Mouse (Mus musculus) MEL (cell line): ENCODE results near the gene Tcf7l2. TPM values are rescaled to one million over a fixed set of nuclear protein-coding genes. Genes with fewer than 3 reads are reported as not detected.

ENCODE experiments used
- DNase-seq: peaks from one replicate; pipeline ENCODE4 v3.0.0; 2011; ENCODE audit warnings: low read depth, low spot score
- H3K27ac ChIP-seq: 2 replicates; pipeline ENCODE4 v1.5.1; 2012; ENCODE audit warnings: low read depth, mild to moderate bottlenecking, control low read depth, low read length, moderate library complexity; ENCODE audit not compliant: control insufficient read depth
- H3K27me3 ChIP-seq, 2 experiments: fragments of 150-350 bp in 1 of 2; sonication (generic) in 1 of 2; 2 replicates each; pipeline ENCODE4 v1.6.1; 2012; ENCODE audit warnings: low read length in 2 of 2, mild to moderate bottlenecking in 2 of 2, improper control_type of control experiment in 1 of 2, moderate library complexity in 1 of 2; ENCODE audit not compliant: insufficient read depth in 2 of 2, control insufficient read depth in 1 of 2
- H3K36me3 ChIP-seq, 2 experiments: 2 replicates each; pipeline ENCODE4 v1.6.1; 2012 to 2014; ENCODE audit warnings: low read length in 2 of 2, improper control_type of control experiment in 1 of 2, inconsistent platforms in 1 of 2, mild to moderate bottlenecking in 1 of 2; ENCODE audit not compliant: insufficient read depth in 2 of 2, control insufficient read depth in 1 of 2
- H3K4me1 ChIP-seq, 2 experiments: fragments of 150-350 bp in 1 of 2; sonication (generic) in 1 of 2; 2 replicates each; pipeline ENCODE4 v1.6.1; 2012; ENCODE audit warnings: low read length in 2 of 2, improper control_type of control experiment in 1 of 2, mild to moderate bottlenecking in 1 of 2; ENCODE audit not compliant: insufficient read depth in 2 of 2, control insufficient read depth in 1 of 2
- H3K4me3 ChIP-seq, 2 experiments: fragments of 150-350 bp in 1 of 2; sonication (generic) in 1 of 2; 2 replicates each; pipeline ENCODE4 v1.5.1; 2012; ENCODE audit warnings: low read depth in 2 of 2, low read length in 2 of 2, mild to moderate bottlenecking in 2 of 2, moderate library complexity in 2 of 2, control low read depth in 1 of 2, improper control_type of control experiment in 1 of 2; ENCODE audit not compliant: control insufficient read depth in 1 of 2, insufficient read depth in 1 of 2
- H3K79me2 ChIP-seq: 2 replicates; pipeline ENCODE4 v1.6.1; 2012; ENCODE audit warnings: mild to moderate bottlenecking, low read length, moderate library complexity; ENCODE audit not compliant: control insufficient read depth, poor library complexity, insufficient read depth
- H3K9ac ChIP-seq: 2 replicates; pipeline ENCODE4 v1.6.1; 2012; ENCODE audit warnings: low read depth, mild to moderate bottlenecking, control low read depth, low read length, moderate library complexity; ENCODE audit not compliant: control insufficient read depth, poor library complexity, severe bottlenecking
- H3K9me3 ChIP-seq: fragments of 150-350 bp; sonication (generic); replicated peaks from 2 replicates; pipeline ENCODE4 v1.6.1; 2012; ENCODE audit warnings: mild to moderate bottlenecking, low read length, improper control_type of control experiment, moderate library complexity; ENCODE audit not compliant: insufficient read depth
- BHLHE40 ChIP-seq: IDR thresholded peaks from 2 replicates; pipeline ENCODE4 v1.6.1; 2012; ENCODE audit warnings: low read depth, mild to moderate bottlenecking, inconsistent platforms, low read length, improper control_type of control experiment, borderline replicate concordance
- CHD1 ChIP-seq: IDR thresholded peaks from 2 replicates; pipeline ENCODE4 v1.6.1; 2012; ENCODE audit warnings: low read depth, mild to moderate bottlenecking, inconsistent platforms, low read length, improper control_type of control experiment
- CHD2 ChIP-seq: IDR thresholded peaks from 2 replicates; pipeline ENCODE4 v1.6.1; 2011; ENCODE audit warnings: low read length, improper control_type of control experiment
- CTCF ChIP-seq, 3 experiments: IDR thresholded peaks in 2 of 3; conservative IDR thresholded peaks in 1 of 3; 2 replicates each; pipeline ENCODE4 v1.5.1; 2011 to 2012; ENCODE audit warnings: low read length in 3 of 3, low read depth in 2 of 3, mild to moderate bottlenecking in 2 of 3, improper control_type of control experiment in 1 of 3, inconsistent platforms in 1 of 3, mixed read lengths in 1 of 3, moderate library complexity in 1 of 3; ENCODE audit not compliant: control insufficient read depth in 1 of 3, insufficient read depth in 1 of 3, poor library complexity in 1 of 3, severe bottlenecking in 1 of 3
- ELF1 ChIP-seq: IDR thresholded peaks from 2 replicates; pipeline ENCODE4 v1.6.1; 2014; ENCODE audit warnings: low read depth, mild to moderate bottlenecking, inconsistent platforms, low read length, improper control_type of control experiment, moderate library complexity
- GABPA ChIP-seq: IDR thresholded peaks from 2 replicates; pipeline ENCODE4 v1.6.1; 2012; ENCODE audit warnings: low read depth, mild to moderate bottlenecking, inconsistent platforms, low read length, improper control_type of control experiment, moderate library complexity
- HCFC1 ChIP-seq: IDR thresholded peaks from 2 replicates; pipeline ENCODE4 v1.6.1; 2012; ENCODE audit warnings: low read depth, mild to moderate bottlenecking, inconsistent platforms, low read length, improper control_type of control experiment, moderate library complexity
- JUND ChIP-seq: IDR thresholded peaks from 2 replicates; pipeline ENCODE4 v1.6.1; 2011; ENCODE audit warnings: low read depth, mild to moderate bottlenecking, improper control_type of control experiment, low read length
- MAFK ChIP-seq: IDR thresholded peaks from 2 replicates; pipeline ENCODE4 v1.6.1; 2011; ENCODE audit warnings: low read depth, mild to moderate bottlenecking, low read length, improper control_type of control experiment, borderline replicate concordance
- MAX ChIP-seq: IDR thresholded peaks from 2 replicates; pipeline ENCODE4 v1.6.1; 2011; ENCODE audit warnings: low read length, improper control_type of control experiment
- MAZ ChIP-seq: IDR thresholded peaks from 2 replicates; pipeline ENCODE4 v1.6.1; 2012; ENCODE audit warnings: low read depth, mild to moderate bottlenecking, inconsistent platforms, low read length, improper control_type of control experiment
- MXI1 ChIP-seq: IDR thresholded peaks from 2 replicates; pipeline ENCODE4 v1.6.1; 2011; ENCODE audit warnings: mild to moderate bottlenecking, low read depth, low read length, improper control_type of control experiment
- MYC ChIP-seq: IDR thresholded peaks from 2 replicates; pipeline ENCODE4 v1.6.1; 2011; ENCODE audit warnings: low read depth, mild to moderate bottlenecking, low read length, improper control_type of control experiment, moderate library complexity
- NELFE ChIP-seq: IDR thresholded peaks from 2 replicates; pipeline ENCODE4 v1.6.1; 2011; ENCODE audit warnings: low read depth, low read length, improper control_type of control experiment
- NRF1 ChIP-seq: IDR thresholded peaks from 2 replicates; pipeline ENCODE4 v1.6.1; 2014; ENCODE audit warnings: low read depth, mild to moderate bottlenecking, inconsistent platforms, low read length, improper control_type of control experiment, moderate library complexity; ENCODE audit not compliant: poor library complexity, insufficient read depth, severe bottlenecking
- POLR2A ChIP-seq, 2 experiments: IDR thresholded peaks; 2 replicates each; pipeline ENCODE4 v1.6.1; 2011 to 2012; ENCODE audit warnings: low read length in 2 of 2, mild to moderate bottlenecking in 2 of 2, control low read depth in 1 of 2, improper control_type of control experiment in 1 of 2, low read depth in 1 of 2, moderate library complexity in 1 of 2; ENCODE audit not compliant: control insufficient read depth in 1 of 2, insufficient read depth in 1 of 2, poor library complexity in 1 of 2
- POLR2AphosphoS5 ChIP-seq: IDR thresholded peaks from 2 replicates; pipeline ENCODE4 v1.6.1; 2012; ENCODE audit warnings: low read depth, borderline replicate concordance, mild to moderate bottlenecking, inconsistent platforms, low read length, moderate library complexity, mixed read lengths
- RAD21 ChIP-seq: IDR thresholded peaks from 2 replicates; pipeline ENCODE4 v1.6.1; 2011; ENCODE audit warnings: mild to moderate bottlenecking, low read depth, low read length, improper control_type of control experiment
- RCOR1 ChIP-seq: IDR thresholded peaks from 2 replicates; pipeline ENCODE4 v1.6.1; 2012; ENCODE audit warnings: low read depth, mild to moderate bottlenecking, inconsistent platforms, low read length, improper control_type of control experiment
- SIN3A ChIP-seq: IDR thresholded peaks from 2 replicates; pipeline ENCODE4 v1.6.1; 2012; ENCODE audit warnings: low read length, improper control_type of control experiment, inconsistent platforms
- SMC3 ChIP-seq: IDR thresholded peaks from 2 replicates; pipeline ENCODE4 v1.6.1; 2011; ENCODE audit warnings: low read depth, low read length, improper control_type of control experiment
- TBP ChIP-seq: IDR thresholded peaks from 2 replicates; pipeline ENCODE4 v1.8.0; 2011; ENCODE audit warnings: low read depth, low read length, improper control_type of control experiment
- TCF12 ChIP-seq: IDR thresholded peaks from 2 replicates; pipeline ENCODE4 v1.6.1; 2014; ENCODE audit warnings: low read depth, mild to moderate bottlenecking, inconsistent platforms, low read length, improper control_type of control experiment, moderate library complexity
- UBTF ChIP-seq: IDR thresholded peaks from 2 replicates; pipeline ENCODE4 v1.6.1; 2012; ENCODE audit warnings: low read depth, mild to moderate bottlenecking, inconsistent platforms, low read length, improper control_type of control experiment, moderate library complexity, borderline replicate concordance; ENCODE audit not compliant: insufficient read depth
- USF1 ChIP-seq: IDR thresholded peaks from 2 replicates; pipeline ENCODE4 v1.6.1; 2014; ENCODE audit warnings: low read depth, mild to moderate bottlenecking, inconsistent platforms, low read length, improper control_type of control experiment, moderate library complexity
- USF2 ChIP-seq, 2 experiments: IDR thresholded peaks; 2 replicates each; pipeline ENCODE4 v1.6.1; 2011 to 2012; ENCODE audit warnings: improper control_type of control experiment in 2 of 2, low read length in 2 of 2, borderline replicate concordance in 1 of 2, inconsistent platforms in 1 of 2, low read depth in 1 of 2, mild to moderate bottlenecking in 1 of 2; ENCODE audit not compliant: insufficient read depth in 1 of 2
- ZMIZ1 ChIP-seq: IDR thresholded peaks from 2 replicates; pipeline ENCODE4 v1.6.1; 2012; ENCODE audit warnings: low read depth, mild to moderate bottlenecking, inconsistent platforms, low read length, improper control_type of control experiment, moderate library complexity
- polyA plus RNA-seq, 2 experiments: library from polyadenylated mRNA; stranded (reverse) in 1 of 2; unstranded in 1 of 2; fragments of >175 nt in 1 of 2; fragments of >200 nt in 1 of 2; gene quantifications; 2 replicates each; pipeline versions ENCODE4 v1.2.1 to v1.2.4; 2012; ENCODE audit warnings: low replicate concordance in 2 of 2, low read depth in 1 of 2; ENCODE audit not compliant: insufficient read length in 2 of 2, insufficient read depth in 1 of 2, missing spikeins in 1 of 2
- total RNA-seq: library from RNA; depleted of rRNA; stranded (reverse); fragments of 300-350 nt; gene quantifications from 2 replicates; pipeline ENCODE4 v1.2.3, GENCODE M21; 2012

Tcf7l2 gene
- total and polyA plus RNA-seq, 3 experiments = 0.65 to 12.8 TPM; not detected in 1

DNA sequence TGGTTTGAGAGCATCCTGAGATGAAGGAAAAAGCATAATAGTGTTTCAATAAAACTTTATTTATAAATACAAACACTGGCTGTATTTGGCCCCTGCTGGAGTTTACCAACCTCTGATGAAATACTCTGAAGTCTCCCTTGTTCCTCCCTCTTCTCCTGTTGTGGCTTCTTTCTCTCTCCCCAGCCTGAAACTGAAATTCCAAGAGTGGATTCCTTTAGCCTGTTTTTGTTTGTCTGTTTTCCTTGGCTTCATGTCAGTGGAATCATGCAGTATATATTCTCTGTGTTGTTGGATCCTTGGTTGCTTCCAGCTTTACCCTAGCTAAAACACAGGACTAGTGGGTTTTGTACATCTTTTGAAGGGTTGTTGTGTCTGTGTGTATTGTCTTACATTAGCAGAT lies 16.5 kb downstream of the Tcf7l2 start:
- no peak overlapping the region for H3K9ac ChIP-seq
- H3K79me2 ChIP-seq = no peaks in the 10 kb centered on the region
- H3K27ac ChIP-seq = no peak overlapping the region
- TF ChIP-seq RAD21 (no peak), RCOR1 (no peak), GABPA (no peak), MAFK (no peak), SIN3A (no peak), TCF12 (no peak), TBP (no peak), MYC (no peak), CHD1 (no peak), ELF1 (no peak), MAX (no peak), MXI1 (no peak), MAZ (no peak), USF2 (IDR thresholded peaks at IDR 0.05; ENCODE audit: borderline replicate concordance in 1 of 2, insufficient read depth in 1 of 2, low read depth in 1 of 2, low read length in 2 of 2) (no peak), CTCF (IDR thresholded peaks at IDR 0.05 in 2 of 3, conservative IDR thresholded peaks at IDR 0.05 in 1 of 3; ENCODE audit: control insufficient read depth in 1 of 3, insufficient read depth in 1 of 3, low read depth in 2 of 3, low read length in 3 of 3, poor library complexity in 1 of 3, severe bottlenecking in 1 of 3) (no peak), UBTF (no peak), NELFE (no peak)
- H3K9me3 ChIP-seq = no peaks in the 10 kb centered on the region
- H3K36me3 ChIP-seq = no peaks in the 10 kb centered on the region
- H3K4me1 ChIP-seq = no peaks in the 10 kb centered on the region
- H3K4me3 ChIP-seq = no peak overlapping the region
- peaks cover 0 to 2% of the 10 kb centered on the region in 2 experiments; a peak in 2 of 4 replicates for H3K27me3 ChIP-seq
- no peak for DNase-seq

DNA sequence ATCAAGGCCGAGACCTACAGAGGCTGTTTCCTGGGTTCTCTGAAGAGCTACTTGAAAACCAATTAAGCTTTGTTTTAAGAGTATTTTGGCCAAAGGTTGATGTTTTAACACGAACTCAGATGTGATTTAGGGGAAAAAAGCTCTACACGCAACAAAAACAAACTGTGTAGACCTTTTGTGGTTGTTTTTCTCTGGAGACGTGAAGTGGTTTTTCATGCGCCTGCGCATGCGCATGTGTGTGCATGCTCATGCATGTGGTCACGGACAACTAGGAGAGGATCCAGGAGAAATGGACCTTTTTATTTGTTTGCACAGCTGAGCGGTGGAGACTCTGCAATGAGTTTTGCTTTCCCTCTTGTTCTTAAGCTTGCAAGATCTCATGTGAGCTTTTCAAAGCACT lies 17.4 kb downstream of the Tcf7l2 start:
- no peak for DNase-seq
- no peaks in the 10 kb centered on the region for H3K79me2 ChIP-seq
- H3K9ac ChIP-seq = no peak overlapping the region
- no peak for TF ChIP-seq BHLHE40
- TF ChIP-seq POLR2A (IDR thresholded peaks at IDR 0.05; ENCODE audit: control insufficient read depth in 1 of 2, insufficient read depth in 1 of 2, low read depth in 1 of 2, low read length in 2 of 2, poor library complexity in 1 of 2) = no peak
- TF ChIP-seq JUND = no peak
- no peak for TF ChIP-seq ELF1
- TF ChIP-seq MAZ = no peak
- no peak for TF ChIP-seq USF1
- no peak for TF ChIP-seq ZMIZ1
- no peak for TF ChIP-seq CHD2
- no peak for TF ChIP-seq POLR2AphosphoS5
- no peak for TF ChIP-seq SMC3
- TF ChIP-seq HCFC1 = no peak
- TF ChIP-seq MYC = no peak
- no peak for TF ChIP-seq GABPA
- TF ChIP-seq NRF1 = no peak
- H3K27ac ChIP-seq = no peak overlapping the region
- H3K4me3 ChIP-seq = no peak overlapping the region
- no peaks in the 10 kb centered on the region for H3K4me1 ChIP-seq
- H3K36me3 ChIP-seq = no peaks in the 10 kb centered on the region
- no peaks in the 10 kb centered on the region for H3K9me3 ChIP-seq
- peaks cover 0 to 2% of the 10 kb centered on the region in 2 experiments; a peak in 3 of 4 replicates for H3K27me3 ChIP-seq
